Mouse (Mus musculus) C2C12 (cell line): ENCODE data around the gene Hoxa9. TPM values are rescaled to one million over a fixed set of nuclear protein-coding genes. Genes with fewer than 3 reads are reported as not detected.
A peak's percentile ranks its signal among the peaks of the same experiment; 100 is the strongest.

Source experiments
- H3K27me3 ChIP-seq: one replicate; pipeline ENCODE4 v1.6.1; 2011; ENCODE audit not compliant: control insufficient read depth, insufficient read depth, insufficient read length
- H3K36me3 ChIP-seq: one replicate; pipeline ENCODE4 v1.6.1; 2011; ENCODE audit not compliant: control insufficient read depth, insufficient read depth
- H3K4me3 ChIP-seq: one replicate; pipeline ENCODE4 v1.5.1; 2011; ENCODE audit warnings: mild to moderate bottlenecking, control low read depth; ENCODE audit not compliant: poor library complexity, insufficient read depth, severe bottlenecking
- H3K79me2 ChIP-seq: one replicate; pipeline ENCODE4 v1.6.1; 2011; ENCODE audit not compliant: control insufficient read depth, insufficient read depth
- H3K79me3 ChIP-seq: one replicate; pipeline ENCODE4 v1.6.1; 2011; ENCODE audit warnings: low read depth, control low read depth
- H3ac ChIP-seq: one replicate; pipeline ENCODE3; 2011; ENCODE audit warnings: low read depth; ENCODE audit not compliant: control insufficient read depth, insufficient read length
- CEBPB ChIP-seq: IDR thresholded peaks from one replicate; pipeline ENCODE4 v1.6.1; 2011; ENCODE audit warnings: low read depth, mild to moderate bottlenecking, control low read depth, moderate library complexity
- CTCF ChIP-seq: IDR thresholded peaks from one replicate; pipeline ENCODE4 v1.5.1; 2011; ENCODE audit not compliant: control insufficient read depth, insufficient read depth, insufficient read length
- FOSL1 ChIP-seq: IDR thresholded peaks from one replicate; pipeline ENCODE4 v1.8.0; 2011; ENCODE audit warnings: mild to moderate bottlenecking, low read length; ENCODE audit not compliant: poor library complexity, insufficient read depth, severe bottlenecking
- MAX ChIP-seq: IDR thresholded peaks from one replicate; pipeline ENCODE4 v1.6.1; 2011; ENCODE audit warnings: mild to moderate bottlenecking, control low read depth
- MYOD1 ChIP-seq: IDR thresholded peaks from one replicate; pipeline ENCODE4 v1.6.1; 2011; ENCODE audit warnings: low read depth; ENCODE audit not compliant: control insufficient read depth, insufficient read length
- MYOG ChIP-seq: IDR thresholded peaks from one replicate; pipeline ENCODE4 v1.6.1; 2011; ENCODE audit not compliant: control insufficient read depth, insufficient read length; ENCODE audit errors: extremely low read depth
- USF1 ChIP-seq: IDR thresholded peaks from one replicate; pipeline ENCODE4 v1.6.1; 2011; ENCODE audit warnings: low read depth, mild to moderate bottlenecking, control low read depth, moderate library complexity
- polyA plus RNA-seq: library from polyadenylated mRNA; unstranded; fragments of >200 nt; fragmentation: generic; extraction: Trizol; gene quantifications from one replicate; pipeline ENCODE4 v1.2.1, GENCODE M21; 2012; ENCODE audit warnings: missing spikeins

The Hoxa9 gene
- polyA plus RNA-seq, 1 experiment, result 19.3 TPM

- H3K79me2 ChIP-seq, result peaks cover 100% of the 10 kb centered on the region
- H3K36me3 ChIP-seq, result no peaks in the 10 kb centered on the region
- peaks cover 83% of the 10 kb centered on the region for H3K79me3 ChIP-seq
- no peaks in the 10 kb centered on the region for H3K27me3 ChIP-seq
- TF ChIP-seq CEBPB, result no peak
- no peak for TF ChIP-seq FOSL1
- no peak for TF ChIP-seq MYOG
- TF ChIP-seq CTCF, result no peak
- no peak for TF ChIP-seq USF1
- no peak for TF ChIP-seq MYOD1
- TF ChIP-seq MAX, result no peak
- H3K4me3 ChIP-seq, result peak overlapping the region; percentile 36
- peak overlapping the region; percentile 64 for H3ac ChIP-seq
Measured at GRCm38 (mm10) chr6:52229558-52230416, 1.1 kb downstream of the Hoxa9 start.

- H3K27me3 ChIP-seq, result no peaks in the 10 kb centered on the region
- peaks cover 4% of the 10 kb centered on the region for H3K36me3 ChIP-seq
- H3ac ChIP-seq, result peak overlapping the region; percentile 77
- peak overlapping the region; percentile 36 for H3K4me3 ChIP-seq
- peaks cover 100% of the 10 kb centered on the region for H3K79me2 ChIP-seq
- peaks cover 85% of the 10 kb centered on the region for H3K79me3 ChIP-seq
- TF ChIP-seq USF1, result no peak
- no peak for TF ChIP-seq CTCF
- no peak for TF ChIP-seq MYOG
- TF ChIP-seq FOSL1, result no peak
- TF ChIP-seq CEBPB, result no peak
- TF ChIP-seq MYOD1, result no peak
Measured at GRCm38 (mm10) chr6:52228475-52229465, 2.1 kb downstream of the Hoxa9 start.

GRCm38 (mm10) chr6:52227470-52228222, 3.2 kb downstream of the Hoxa9 start:
- peaks cover 100% of the 10 kb centered on the region for H3K79me2 ChIP-seq
- no peak for TF ChIP-seq CEBPB
- TF ChIP-seq MYOD1, result no peak
- no peak for TF ChIP-seq USF1
- TF ChIP-seq CTCF, result no peak
- TF ChIP-seq MAX, result no peak
- no peak for TF ChIP-seq MYOG
- no peak for TF ChIP-seq FOSL1
- H3ac ChIP-seq, result no peak overlapping the region
- no peak overlapping the region for H3K4me3 ChIP-seq
- H3K27me3 ChIP-seq, result no peaks in the 10 kb centered on the region
- H3K36me3 ChIP-seq, result peaks cover 11% of the 10 kb centered on the region
- peaks cover 84% of the 10 kb centered on the region for H3K79me3 ChIP-seq

- no peaks in the 10 kb centered on the region for H3K27me3 ChIP-seq
- TF ChIP-seq CTCF, result no peak
- TF ChIP-seq MYOG, result no peak
- no peak for TF ChIP-seq MAX
- TF ChIP-seq FOSL1, result no peak
- TF ChIP-seq USF1, result no peak
- no peak for TF ChIP-seq MYOD1
- no peak for TF ChIP-seq CEBPB
- peaks cover 98% of the 10 kb centered on the region for H3K79me2 ChIP-seq
- peaks cover 75% of the 10 kb centered on the region for H3K79me3 ChIP-seq
- H3ac ChIP-seq, result peak overlapping the region; percentile 44
- H3K4me3 ChIP-seq, result peak overlapping the region; percentile 76
- H3K36me3 ChIP-seq, result peaks cover 11% of the 10 kb centered on the region
Measured at GRCm38 (mm10) chr6:52226569-52227257, 4.2 kb downstream of the Hoxa9 start.
